Mouse (Mus musculus) CH12.LX (cell line): ENCODE measurements around the gene Abcc3. TPM values are rescaled to one million over a fixed set of nuclear protein-coding genes. Genes with fewer than 3 reads are reported as not detected.

Experiments used
- DNase-seq: peaks from one replicate; pipeline ENCODE4 v3.0.0-alpha.2; 2013; ENCODE audit errors: extremely low read depth
- H3K27ac ChIP-seq: 2 replicates; pipeline ENCODE4 v1.5.1; 2012; ENCODE audit warnings: low read depth, mild to moderate bottlenecking, control low read depth, moderate library complexity; ENCODE audit not compliant: insufficient read depth
- H3K27me3 ChIP-seq: replicated peaks from 2 replicates; pipeline ENCODE3; 2012; ENCODE audit warnings: inconsistent platforms
- H3K36me3 ChIP-seq, 2 experiments: replicated peaks in 1 of 2; 2 replicates each; pipeline versions ENCODE3 to v1.6.1; 2012; ENCODE audit warnings: inconsistent platforms in 1 of 2, low read length in 1 of 2, mild to moderate bottlenecking in 1 of 2, mixed read lengths in 1 of 2, moderate library complexity in 1 of 2; ENCODE audit not compliant: control insufficient read depth in 1 of 2, insufficient read depth in 1 of 2
- H3K4me1 ChIP-seq, 2 experiments: 2 replicates each; pipeline ENCODE4 v1.6.1; 2012; ENCODE audit warnings: inconsistent platforms in 1 of 2, moderate library complexity in 1 of 2; ENCODE audit not compliant: insufficient read depth in 2 of 2, control insufficient read depth in 1 of 2
- H3K4me2 ChIP-seq: 2 replicates; pipeline ENCODE4 v1.6.1; 2012; ENCODE audit warnings: low read depth, mild to moderate bottlenecking, control low read depth; ENCODE audit not compliant: poor library complexity, insufficient read depth, severe bottlenecking
- H3K4me3 ChIP-seq, 3 experiments: fragments of 150-350 bp in 1 of 3; sonication (generic) in 1 of 3; replicated peaks in 1 of 3; 2 replicates each; pipeline versions ENCODE3 to v1.5.1; 2011 to 2012; ENCODE audit warnings: low read depth in 2 of 3, low read length in 2 of 3, mild to moderate bottlenecking in 2 of 3, moderate library complexity in 2 of 3, control low read depth in 1 of 3, improper control_type of control experiment in 1 of 3, inconsistent platforms in 1 of 3, mixed read lengths in 1 of 3; ENCODE audit not compliant: poor library complexity in 1 of 3
- H3K79me2 ChIP-seq: replicated peaks from 2 replicates; pipeline ENCODE4 v1.6.1; 2012; ENCODE audit warnings: mild to moderate bottlenecking, moderate library complexity; ENCODE audit not compliant: control insufficient read depth, poor library complexity, insufficient read depth, severe bottlenecking; ENCODE audit errors: extremely low read depth
- H3K9ac ChIP-seq: 2 replicates; pipeline ENCODE4 v1.6.1; 2012; ENCODE audit warnings: low read depth, mild to moderate bottlenecking, control low read depth, moderate library complexity; ENCODE audit not compliant: insufficient read depth
- H3K9me3 ChIP-seq: replicated peaks from 2 replicates; pipeline ENCODE3; 2012; ENCODE audit warnings: low read length, inconsistent platforms, mixed read lengths
- BHLHE40 ChIP-seq: IDR thresholded peaks from 2 replicates; pipeline ENCODE4 v1.6.1; 2011; ENCODE audit warnings: mild to moderate bottlenecking, low read depth, low read length, improper control_type of control experiment
- CHD1 ChIP-seq: IDR thresholded peaks from 2 replicates; pipeline ENCODE4 v1.6.1; 2012; ENCODE audit warnings: low read depth, low read length, improper control_type of control experiment, inconsistent platforms
- CHD2 ChIP-seq: IDR thresholded peaks from 2 replicates; pipeline ENCODE4 v1.6.1; 2011; ENCODE audit warnings: low read length, improper control_type of control experiment
- CTCF ChIP-seq, 2 experiments: IDR thresholded peaks in 1 of 2; conservative IDR thresholded peaks in 1 of 2; 2 replicates each; pipeline ENCODE4 v1.5.1; 2011 to 2012; ENCODE audit warnings: low read depth in 2 of 2, low read length in 2 of 2, improper control_type of control experiment in 1 of 2, inconsistent platforms in 1 of 2, mild to moderate bottlenecking in 1 of 2, moderate library complexity in 1 of 2
- ELF1 ChIP-seq: IDR thresholded peaks from 2 replicates; pipeline ENCODE4 v1.6.1; 2014; ENCODE audit warnings: low read depth, mild to moderate bottlenecking, inconsistent platforms, low read length, improper control_type of control experiment
- EP300 ChIP-seq: IDR thresholded peaks from 2 replicates; pipeline ENCODE4 v1.6.1; 2011; ENCODE audit warnings: low read length, improper control_type of control experiment
- ETS1 ChIP-seq: conservative IDR thresholded peaks from 2 replicates; pipeline ENCODE4 v1.6.1; 2012; ENCODE audit warnings: low read depth, mild to moderate bottlenecking, inconsistent platforms, low read length, improper control_type of control experiment, moderate library complexity
- GABPA ChIP-seq: IDR thresholded peaks from 2 replicates; pipeline ENCODE4 v1.6.1; 2012; ENCODE audit warnings: low read depth, low read length, improper control_type of control experiment, inconsistent platforms; ENCODE audit not compliant: insufficient replicate concordance
- HCFC1 ChIP-seq: IDR thresholded peaks from 2 replicates; pipeline ENCODE4 v1.6.1; 2012; ENCODE audit warnings: low read depth, mild to moderate bottlenecking, inconsistent platforms, low read length, improper control_type of control experiment
- IRF4 ChIP-seq: IDR thresholded peaks from 2 replicates; pipeline ENCODE4 v1.6.1; 2014; ENCODE audit warnings: low read depth, mild to moderate bottlenecking, inconsistent platforms, low read length, improper control_type of control experiment
- JUN ChIP-seq: IDR thresholded peaks from 2 replicates; pipeline ENCODE4 v1.6.1; 2011; ENCODE audit warnings: low read depth, mild to moderate bottlenecking, low read length, improper control_type of control experiment, moderate library complexity; ENCODE audit not compliant: insufficient read depth
- JUND ChIP-seq: conservative IDR thresholded peaks from 2 replicates; pipeline ENCODE4 v1.6.1; 2011; ENCODE audit warnings: low read depth, low read length, improper control_type of control experiment
- KAT2A ChIP-seq: IDR thresholded peaks from 2 replicates; pipeline ENCODE4 v1.6.1; 2012; ENCODE audit warnings: low read length, improper control_type of control experiment, inconsistent platforms; ENCODE audit not compliant: insufficient replicate concordance
- MAX ChIP-seq: IDR thresholded peaks from 2 replicates; pipeline ENCODE4 v1.6.1; 2011; ENCODE audit warnings: low read length, improper control_type of control experiment
- MEF2A ChIP-seq: IDR thresholded peaks from 2 replicates; pipeline ENCODE4 v1.6.1; 2014; ENCODE audit warnings: low read depth, mild to moderate bottlenecking, inconsistent platforms, low read length, improper control_type of control experiment, borderline replicate concordance
- MXI1 ChIP-seq: IDR thresholded peaks from 2 replicates; pipeline ENCODE4 v1.6.1; 2011; ENCODE audit warnings: mild to moderate bottlenecking, low read depth, low read length, improper control_type of control experiment
- MYC ChIP-seq: IDR thresholded peaks from 2 replicates; pipeline ENCODE4 v1.6.1; 2011; ENCODE audit warnings: low read depth, mild to moderate bottlenecking, improper control_type of control experiment, low read length
- NRF1 ChIP-seq: IDR thresholded peaks from 2 replicates; pipeline ENCODE4 v1.6.1; 2014; ENCODE audit warnings: low read depth, mild to moderate bottlenecking, inconsistent platforms, low read length, improper control_type of control experiment, moderate library complexity
- PAX5 ChIP-seq: IDR thresholded peaks from 2 replicates; pipeline ENCODE4 v1.6.1; 2012; ENCODE audit warnings: low read length, inconsistent platforms, mixed read lengths
- POLR2A ChIP-seq: IDR thresholded peaks from 2 replicates; pipeline ENCODE4 v1.6.1; 2011; ENCODE audit warnings: low read depth, mild to moderate bottlenecking, improper control_type of control experiment, low read length
- POLR2AphosphoS2 ChIP-seq: IDR thresholded peaks from 2 replicates; pipeline ENCODE4 v1.6.1; 2011; ENCODE audit warnings: low read depth, low read length, improper control_type of control experiment
- RCOR1 ChIP-seq: conservative IDR thresholded peaks from 2 replicates; pipeline ENCODE4 v1.6.1; 2012; ENCODE audit warnings: low read depth, mild to moderate bottlenecking, inconsistent platforms, low read length, improper control_type of control experiment
- SIN3A ChIP-seq: IDR thresholded peaks from 2 replicates; pipeline ENCODE4 v1.6.1; 2012; ENCODE audit warnings: low read length, improper control_type of control experiment, inconsistent platforms
- SMC3 ChIP-seq: IDR thresholded peaks from 2 replicates; pipeline ENCODE4 v1.6.1; 2011; ENCODE audit warnings: low read depth, low read length, improper control_type of control experiment
- TBP ChIP-seq: conservative IDR thresholded peaks from 2 replicates; pipeline ENCODE4 v1.6.1; 2011; ENCODE audit warnings: low read depth, low read length, improper control_type of control experiment
- TCF12 ChIP-seq: IDR thresholded peaks from 2 replicates; pipeline ENCODE4 v1.6.1; 2014; ENCODE audit warnings: low read depth, mild to moderate bottlenecking, inconsistent platforms, low read length, improper control_type of control experiment
- UBTF ChIP-seq: IDR thresholded peaks from 2 replicates; pipeline ENCODE4 v1.6.1; 2012; ENCODE audit warnings: low read depth, mild to moderate bottlenecking, inconsistent platforms, low read length, improper control_type of control experiment, moderate library complexity
- ZC3H11A ChIP-seq: IDR thresholded peaks from 2 replicates; pipeline ENCODE4 v1.6.1; 2012; ENCODE audit warnings: low read depth, mild to moderate bottlenecking, inconsistent platforms, low read length, improper control_type of control experiment
- ZKSCAN1 ChIP-seq: IDR thresholded peaks from 2 replicates; pipeline ENCODE4 v1.6.1; 2012; ENCODE audit warnings: low read depth, inconsistent platforms, low read length, improper control_type of control experiment, borderline replicate concordance
- ZMIZ1 ChIP-seq: IDR thresholded peaks from 2 replicates; pipeline ENCODE4 v1.6.1; 2012; ENCODE audit warnings: low read depth, mild to moderate bottlenecking, inconsistent platforms, low read length, improper control_type of control experiment
- ZNF384 ChIP-seq: IDR thresholded peaks from 2 replicates; pipeline ENCODE4 v1.6.1; 2012; ENCODE audit warnings: low read depth, low read length, improper control_type of control experiment, inconsistent platforms
- dilution Hi-C: fragments of 300-500 bp; cut with MboI; formaldehyde crosslinking; loops from 2 replicates; pipeline ENCODE4 v1.14.3; 2020; ENCODE audit warnings: low sequenced_read_pairs; ENCODE audit not compliant: extremely low pct_unique_long_range_greater_than_20kb, extremely low pct_ligation_motif_present
- in situ Hi-C: fragments of 300-500 bp; cut with MboI; formaldehyde crosslinking; loops from 3 replicates; pipeline ENCODE4 v1.14.3; 2019; ENCODE audit warnings: low sequenced_read_pairs, low pct_ligation_motif_present, low pct_unique_long_range_greater_than_20kb, mixed read lengths
- polyA plus RNA-seq: library from polyadenylated mRNA; unstranded; fragments of >175 nt; gene quantifications from 2 replicates; pipeline ENCODE4 v1.2.1, GENCODE M21; 2012; ENCODE audit warnings: low read depth; ENCODE audit not compliant: insufficient read length
- total RNA-seq, 2 experiments: library from RNA; depleted of rRNA; stranded (reverse); fragments of 300-350 nt in 1 of 2; fragments of >200 nt in 1 of 2; gene quantifications; 2 replicates each; pipeline ENCODE4 v1.2.3; 2012 to 2014

Abcc3 gene
- total RNA-seq (2012; rRNA removed), result 0.08 and 0.21 TPM in 2 replicates
- 0.15 and 0.40 TPM in 2 replicates for total RNA-seq (2014; rRNA removed)
- polyA plus RNA-seq, result 0.46 and 0.66 TPM in 2 replicates

DNA sequence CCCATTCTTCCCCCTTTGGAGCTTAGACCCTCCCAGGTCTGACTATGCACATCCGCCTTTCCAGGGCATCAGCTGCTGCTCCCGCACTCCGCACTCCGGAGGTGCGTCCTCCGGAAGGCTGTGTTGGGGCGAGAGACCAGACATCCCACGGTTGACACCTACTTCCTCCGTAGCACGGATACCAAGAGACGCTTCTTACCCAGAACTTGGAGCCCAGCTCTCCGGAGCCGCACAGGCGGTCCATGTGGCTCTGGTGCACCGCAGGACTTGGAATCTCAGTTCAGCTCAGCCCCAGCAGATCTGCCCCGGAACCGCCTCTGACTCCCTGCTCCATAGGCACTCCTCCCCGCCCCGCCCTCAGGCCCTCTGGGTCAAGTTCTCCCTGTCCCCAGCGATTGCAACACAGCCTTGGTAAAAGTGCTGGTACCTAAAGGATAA, at the start of gene Abcc3:
Gene Abcc3, minus strand, starts transcription at position 326 of the 438 bp plus-strand sequence.
- no peak within 1 kb of the TSS for H3K27ac ChIP-seq
- dilution Hi-C loops, result no loop called here
- TF ChIP-seq RCOR1, result no peak
- TF ChIP-seq, all 38 proteins: peak for 0
- in situ Hi-C loops, result no loop called here
- H3K9me3 ChIP-seq, result no peaks in the 10 kb centered on the region
- H3K36me3 ChIP-seq, result no peaks in the 10 kb centered on the region
- no peak within 1 kb of the TSS for H3K4me2 ChIP-seq
- H3K79me2 ChIP-seq, result no peaks in the 10 kb centered on the region
- DNase-seq, result no peak
- H3K4me3 ChIP-seq, result no peak within 1 kb of the TSS
- H3K27me3 ChIP-seq, result peaks cover 1% of the 10 kb centered on the region
- peaks cover 24 to 50% of the 10 kb centered on the region in 2 experiments for H3K4me1 ChIP-seq
- no peak within 1 kb of the TSS for H3K9ac ChIP-seq

DNA sequence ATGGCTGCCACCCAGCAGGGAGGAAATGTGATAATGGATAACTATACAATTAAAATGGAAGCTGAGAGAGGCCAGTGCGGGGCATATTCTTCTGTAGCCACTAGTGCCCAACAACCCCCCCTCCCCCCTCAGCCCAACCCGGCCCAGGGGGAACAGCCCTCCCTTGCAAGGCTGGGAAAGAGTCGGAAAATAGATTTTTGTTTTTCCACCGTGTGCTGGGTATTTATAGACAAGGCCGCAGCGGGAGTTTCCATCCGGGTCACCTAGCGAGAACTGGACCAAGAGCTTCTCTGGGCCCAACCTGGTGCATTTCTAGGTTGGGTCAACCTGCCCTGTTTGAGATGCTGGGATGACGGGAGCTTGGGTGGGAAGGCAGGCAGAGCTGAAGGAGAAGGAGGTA, 49.0 kb upstream of the Abcc3 start:
- no peak for DNase-seq
- dilution Hi-C loops, result no loop called here
- no peaks in the 10 kb centered on the region for H3K9me3 ChIP-seq
- no peak overlapping the region for H3K27ac ChIP-seq
- in situ Hi-C loops, result no loop called here
- peaks cover 8 to 28% of the 10 kb centered on the region in 2 experiments; a peak in 3 of 4 replicates for H3K4me1 ChIP-seq
- no peaks in the 10 kb centered on the region for H3K36me3 ChIP-seq
- no peaks in the 10 kb centered on the region for H3K79me2 ChIP-seq
- TF ChIP-seq IRF4 (no peak), MAX (no peak), JUND (no peak), PAX5 (no peak), GABPA (no peak), CHD1 (no peak), BHLHE40 (no peak), ZMIZ1 (no peak), TCF12 (peak; percentile 24; the same call in 1 of the 2 replicates), JUN (no peak), ZKSCAN1 (no peak), EP300 (0 out of 2 replicates have a peak, but pooled peaks have one; percentile 29), MYC (no peak), POLR2AphosphoS2 (no peak), MXI1 (no peak), UBTF (no peak), POLR2A (no peak), ZNF384 (no peak), SIN3A (no peak), SMC3 (0 out of 2 replicates have a peak, but pooled peaks have one; percentile 1), NRF1 (no peak), CTCF (conservative IDR thresholded peaks at IDR 0.05 in 1 of 2, IDR thresholded peaks at IDR 0.05 in 1 of 2; ENCODE audit: low read depth in 2 of 2, low read length in 2 of 2) (no peak), TBP (no peak), ZC3H11A (no peak), MEF2A (peak; percentile 94), HCFC1 (no peak), RCOR1 (0 out of 2 replicates have a peak, but pooled peaks have one; percentile 40), ELF1 (no peak), KAT2A (no peak), ETS1 (peak; percentile 30; the same call in 1 of the 2 replicates), CHD2 (no peak)
- H3K4me2 ChIP-seq, result no peak overlapping the region; the same call in 1 of the 2 replicates
- H3K27me3 ChIP-seq, result peaks cover 9% of the 10 kb centered on the region
- H3K4me3 ChIP-seq, result no peak overlapping the region
- no peak overlapping the region for H3K9ac ChIP-seq
